Mouse (Mus musculus) heart, postnatal 36 days (tissue): Measurements from ENCODE around the gene Mdfic. TPM values are rescaled to one million over a fixed set of nuclear protein-coding genes. Genes with fewer than 3 reads are reported as not detected.

Experiments used
- DNase-seq, 2 experiments: peaks; one replicate each; pipeline ENCODE4 v3.0.0; 2021 to 2022
- intact Hi-C: fragments of 180-260 bp; cut with DNase I; formaldehyde crosslinking; loops from one replicate; pipeline ENCODE4 v1.15.1; 2025
- total RNA-seq, 2 experiments: library from RNA; stranded (reverse); gene quantifications; 2 replicates each; pipeline ENCODE4 v1.2.3; 2021

The Mdfic gene
- total RNA-seq, 2 experiments from 2014 or later = 15.3 to 17.9 TPM

DNA sequence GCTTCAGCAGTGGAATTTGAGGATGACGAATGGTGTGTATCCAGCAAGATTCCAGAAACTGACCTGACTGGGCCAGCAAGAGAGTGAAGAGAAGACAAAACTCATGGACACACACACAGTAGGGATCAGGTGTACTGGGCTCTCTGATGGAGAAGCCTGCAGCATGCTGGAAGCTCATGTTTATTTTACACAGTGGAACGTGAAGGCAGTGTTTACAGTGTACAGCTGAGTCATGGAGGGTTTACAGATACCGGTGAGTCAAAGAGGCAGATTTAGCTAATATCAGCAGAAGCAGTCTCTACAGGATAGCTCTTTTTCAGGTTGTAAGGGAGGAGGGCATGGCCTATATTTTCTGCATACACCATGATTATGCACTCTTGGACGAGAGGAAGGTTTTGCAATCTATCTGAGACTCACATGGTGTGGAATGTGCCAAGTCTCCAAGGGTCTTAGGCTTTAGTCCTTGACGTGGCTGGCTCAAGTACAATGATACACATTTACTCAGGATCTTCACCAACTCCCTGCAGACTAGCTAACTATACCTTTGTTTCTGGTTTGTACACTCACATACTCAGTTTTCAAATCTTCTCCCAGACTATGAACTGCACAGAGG, 18.0 kb downstream of the Mdfic start:
- intact Hi-C loops = loop anchor here (5.0 kb wide), 1 partner anchor 541 kb away; no protein-coding TSS in a partner anchor
- DNase-seq = no peak

GRCm38 (mm10) chr6:15739132-15739531, 18.7 kb downstream of the Mdfic start:
- intact Hi-C loops = loop anchor here (5.0 kb wide), 1 partner anchor 542 kb away; no protein-coding TSS in a partner anchor
- no peak for DNase-seq

GRCm38 (mm10) chr6:15742591-15743149, 22.2 kb downstream of the Mdfic start:
- DNase-seq = no peak
- intact Hi-C loops = loop anchor here (2.0 to 5.0 kb wide), 2 partner anchors 22 to 50 kb away; partner anchors contain the start of gene Mdfic

GRCm38 (mm10) chr6:15743291-15743792, 22.9 kb downstream of the Mdfic start:
- peak; percentile 32 to 47 for DNase-seq
- intact Hi-C loops = loop anchor here (2.0 to 5.0 kb wide), 2 partner anchors 23 to 49 kb away; partner anchors contain the start of gene Mdfic

DNA sequence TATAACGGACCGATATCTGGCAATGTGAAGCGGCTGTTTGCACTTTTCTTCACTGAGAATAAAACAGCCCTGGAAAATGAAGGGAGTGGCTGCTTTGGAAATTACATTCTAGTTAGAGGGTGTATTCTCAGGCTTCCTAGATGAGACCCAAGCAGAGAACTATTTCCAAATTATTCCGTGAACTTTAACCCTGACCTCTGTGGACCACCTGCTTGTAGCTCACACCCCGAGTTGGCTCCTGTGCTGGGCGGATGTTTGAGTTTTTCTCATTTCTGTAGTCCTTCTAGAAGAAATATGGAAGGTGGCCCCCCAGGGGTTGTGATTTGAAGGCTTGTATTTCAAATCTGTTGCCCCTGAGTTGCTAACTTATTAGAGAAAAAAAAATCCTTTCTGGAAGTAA, 23.3 kb downstream of the Mdfic start:
- DNase-seq = no peak
- intact Hi-C loops = loop anchor here (2.0 to 5.0 kb wide), 2 partner anchors 23 to 49 kb away; partner anchors contain the start of gene Mdfic

DNA sequence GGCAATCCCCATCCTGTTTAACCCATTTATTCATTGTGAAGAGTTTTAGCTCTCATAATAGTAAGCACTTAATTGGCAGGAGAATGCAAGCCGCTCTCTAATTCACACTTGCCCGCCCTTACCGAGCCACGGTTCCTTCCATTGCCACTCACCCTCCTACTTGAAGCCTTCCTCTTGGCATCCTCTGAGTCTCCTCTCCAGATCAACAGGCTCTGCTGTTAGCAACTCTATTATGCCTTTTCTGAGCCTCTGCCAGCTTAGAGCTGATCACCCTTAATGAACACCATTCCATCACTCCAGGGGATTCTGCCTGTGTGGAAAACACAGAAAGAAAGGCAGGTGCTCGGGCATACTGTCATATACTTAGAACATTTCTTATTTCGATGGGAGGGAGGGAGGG, 24.9 kb downstream of the Mdfic start:
- intact Hi-C loops = no loop called here
- DNase-seq = no peak

DNA sequence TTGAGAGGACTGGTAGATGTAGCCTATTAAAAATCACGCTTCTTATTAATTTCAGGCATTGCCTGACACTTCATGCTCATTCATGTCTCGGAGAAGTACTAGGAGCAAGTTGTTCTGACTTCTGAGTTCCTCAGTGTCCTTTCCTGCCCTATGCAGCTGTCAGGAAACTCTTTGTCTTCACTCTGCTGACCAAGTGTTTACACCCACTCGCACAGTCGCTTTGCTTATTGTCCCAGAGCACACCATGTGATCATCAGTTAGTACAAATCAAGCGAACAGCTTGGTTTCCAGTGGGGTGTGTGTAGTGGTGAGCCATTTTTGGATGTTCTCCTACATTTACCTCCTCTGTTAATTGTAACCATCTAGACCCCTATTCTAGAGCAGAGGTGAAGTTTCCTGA, 25.4 kb downstream of the Mdfic start:
- intact Hi-C loops = no loop called here
- no peak for DNase-seq

DNA sequence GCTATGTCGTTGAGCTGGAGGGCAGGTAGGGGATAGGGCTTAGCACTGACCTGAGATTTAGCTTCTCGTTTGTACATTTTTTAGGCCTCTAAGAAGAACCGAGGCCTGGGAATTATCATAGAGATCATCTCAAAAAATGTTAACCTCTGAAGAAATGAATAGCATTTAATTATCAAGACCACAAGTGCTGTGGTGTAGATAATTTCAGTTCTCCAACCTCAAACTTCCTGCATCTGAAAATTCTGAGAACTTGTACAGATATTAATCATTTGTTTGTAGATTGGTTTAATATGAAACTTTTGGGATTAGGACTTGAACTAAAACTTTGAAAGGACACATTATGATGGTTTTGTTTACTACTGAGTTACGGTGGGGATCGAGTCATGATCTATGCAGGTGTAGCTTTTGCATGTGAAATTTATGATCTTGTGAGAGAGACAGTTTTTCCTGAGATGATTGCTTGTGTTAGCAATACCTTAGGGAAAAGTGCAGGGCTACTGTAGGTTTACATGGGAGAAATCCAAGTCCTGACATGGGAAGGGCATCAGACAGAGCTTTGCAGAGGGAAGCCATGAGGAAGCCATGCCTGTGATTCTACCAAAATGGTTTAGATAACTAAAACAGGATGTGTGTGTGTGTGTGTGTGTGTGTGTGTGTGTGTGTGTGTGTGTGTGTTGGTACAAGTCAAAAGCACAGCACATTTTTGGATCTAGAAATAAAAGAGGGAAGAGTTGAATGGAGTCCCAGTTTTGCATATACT, 27.1 kb downstream of the Mdfic start:
- intact Hi-C loops = no loop called here
- DNase-seq = no peak

GRCm38 (mm10) chr6:15748236-15748635, 27.8 kb downstream of the Mdfic start:
- DNase-seq = no peak
- intact Hi-C loops = no loop called here

- intact Hi-C loops = no loop called here
- no peak for DNase-seq
These were observed 28.5 kb downstream of the Mdfic start for GRCm38 (mm10) chr6:15748943-15749342.

- intact Hi-C loops = no loop called here
- DNase-seq = no peak
These were observed 29.6 kb downstream of the Mdfic start for GRCm38 (mm10) chr6:15750101-15750500.

GRCm38 (mm10) chr6:15751375-15751774, 30.9 kb downstream of the Mdfic start:
- intact Hi-C loops = no loop called here
- DNase-seq = no peak

DNA sequence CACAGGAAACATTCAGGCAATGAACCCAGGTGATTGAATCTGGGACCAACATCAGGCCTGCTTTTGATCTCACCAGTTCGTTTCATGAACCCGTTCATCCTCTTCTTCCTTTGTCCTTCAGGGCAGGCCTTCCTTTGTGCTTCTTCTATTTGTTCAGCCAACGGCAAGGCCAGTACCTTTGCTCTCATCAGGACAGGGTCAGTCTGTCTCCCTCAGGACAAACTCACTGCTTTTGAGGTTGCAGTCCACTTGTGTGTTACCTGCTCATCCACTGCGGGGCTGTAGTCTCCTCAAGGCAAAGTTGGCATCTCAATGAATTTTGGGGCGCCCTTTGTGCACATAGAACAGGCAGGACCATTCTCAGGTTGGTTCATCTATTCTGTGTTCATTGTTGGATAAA, 31.7 kb downstream of the Mdfic start:
- intact Hi-C loops = no loop called here
- no peak for DNase-seq

- DNase-seq = no peak
- intact Hi-C loops = no loop called here
These were observed 32.7 kb downstream of the Mdfic start for GRCm38 (mm10) chr6:15753208-15753607.

GRCm38 (mm10) chr6:15758394-15758793, 37.9 kb downstream of the Mdfic start:
- no peak for DNase-seq
- intact Hi-C loops = no loop called here

DNA sequence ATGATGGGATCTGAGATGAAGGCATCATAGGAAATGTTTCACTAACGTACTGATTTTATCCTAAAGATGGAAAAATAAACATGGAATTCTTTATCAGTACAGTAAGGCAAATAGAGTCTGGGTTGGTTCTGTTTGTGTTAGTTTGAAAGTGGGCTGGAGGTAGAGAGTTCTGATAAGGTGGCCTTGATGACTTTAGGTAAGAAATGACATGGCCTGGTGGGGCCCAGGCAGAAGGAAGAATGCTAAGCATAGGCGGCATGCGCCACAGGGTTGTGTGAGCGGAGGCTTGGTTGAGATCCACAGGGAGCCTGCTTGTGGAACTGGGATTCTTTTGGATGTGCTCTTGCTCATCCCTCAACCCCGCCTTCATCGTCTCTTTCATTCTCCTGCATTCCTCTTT, 40.3 kb downstream of the Mdfic start:
- intact Hi-C loops = no loop called here
- DNase-seq = no peak

DNA sequence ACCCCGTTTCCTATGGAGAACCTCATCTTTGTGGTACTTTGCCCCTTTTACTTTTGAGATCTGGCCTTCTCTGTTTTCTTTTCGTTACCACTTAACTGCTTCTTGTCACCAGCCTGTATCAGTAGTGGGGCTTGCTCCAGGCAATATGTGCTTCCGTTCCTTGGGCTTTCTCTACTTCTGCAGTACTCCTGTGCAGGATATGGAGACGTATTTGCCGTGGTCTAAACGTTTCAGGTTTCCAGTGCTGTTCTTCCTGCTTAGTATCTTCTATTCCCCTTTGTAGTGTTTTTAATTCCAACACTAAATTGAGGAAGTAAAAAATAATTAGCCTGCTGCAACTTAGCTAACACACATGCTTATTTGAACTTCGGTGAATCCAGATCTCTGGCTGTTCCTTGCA, 43.6 kb downstream of the Mdfic start:
- no peak for DNase-seq
- intact Hi-C loops = no loop called here

DNA sequence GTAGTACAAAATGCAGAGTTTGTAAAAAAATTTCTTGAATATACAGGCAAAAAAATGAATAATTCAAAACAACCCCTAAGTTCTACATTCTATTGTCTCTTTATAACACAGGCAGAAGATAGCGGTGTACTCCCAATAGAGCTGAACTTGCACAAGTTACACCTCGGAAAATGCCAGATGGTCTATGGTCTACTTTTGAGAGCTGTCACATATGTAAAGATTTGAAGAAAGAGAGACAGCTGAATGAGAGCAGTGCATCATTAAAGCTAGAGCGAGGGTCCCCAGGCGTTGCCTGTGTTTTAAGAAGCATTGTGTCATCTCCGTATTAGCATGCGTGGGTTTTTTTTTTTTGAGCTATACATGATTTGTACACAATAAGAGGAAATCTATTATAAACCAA, 47.0 kb downstream of the Mdfic start:
- no peak for DNase-seq
- intact Hi-C loops = no loop called here

- no peak for DNase-seq
- intact Hi-C loops = no loop called here
These were observed 49.7 kb downstream of the Mdfic start for GRCm38 (mm10) chr6:15770128-15770527.

DNA sequence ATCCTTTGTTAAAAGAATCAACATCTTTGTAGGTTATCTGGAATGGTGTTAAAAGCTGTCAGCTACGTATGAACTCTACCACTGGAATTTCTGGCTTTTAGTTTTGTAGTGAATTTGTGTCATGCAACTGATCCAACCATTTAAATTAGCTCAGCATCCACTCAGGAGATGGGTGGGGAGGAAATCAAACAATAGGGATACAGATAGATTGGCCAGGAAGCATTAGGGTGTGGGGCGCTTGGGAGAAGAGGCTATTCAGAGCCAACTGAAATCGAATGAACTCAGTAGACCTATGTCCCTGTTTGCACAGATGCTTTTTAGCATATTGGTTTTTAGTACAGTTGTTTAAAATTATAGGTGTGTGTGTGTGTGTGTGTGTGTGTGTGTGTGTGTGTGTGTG, 56.6 kb downstream of the Mdfic start:
- intact Hi-C loops = no loop called here
- no peak for DNase-seq

DNA sequence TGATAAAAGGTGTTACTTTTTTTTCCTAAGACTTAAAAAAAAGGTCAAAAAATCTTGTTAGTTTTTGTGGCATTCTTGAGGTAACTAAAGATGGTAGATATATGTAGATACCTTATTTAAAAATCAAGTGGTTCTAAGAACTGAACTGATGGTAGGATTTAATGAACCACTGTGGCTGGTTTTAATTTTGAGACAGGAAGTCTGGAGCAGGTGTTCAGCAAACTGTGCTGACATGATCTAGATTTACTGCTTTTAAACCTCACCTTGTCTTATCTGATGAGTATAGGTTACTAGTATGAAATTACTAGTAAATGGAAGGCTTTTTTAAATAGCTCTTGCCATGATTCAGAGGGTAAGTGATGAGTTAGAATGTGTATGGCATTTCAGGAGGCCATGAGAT, 59.7 kb downstream of the Mdfic start:
- intact Hi-C loops = no loop called here
- no peak for DNase-seq

GRCm38 (mm10) chr6:15780688-15781087, 60.2 kb downstream of the Mdfic start:
- intact Hi-C loops = no loop called here
- no peak for DNase-seq
